Mouse (Mus musculus): ENCODE measurements around the gene Irs1.

DNA sequence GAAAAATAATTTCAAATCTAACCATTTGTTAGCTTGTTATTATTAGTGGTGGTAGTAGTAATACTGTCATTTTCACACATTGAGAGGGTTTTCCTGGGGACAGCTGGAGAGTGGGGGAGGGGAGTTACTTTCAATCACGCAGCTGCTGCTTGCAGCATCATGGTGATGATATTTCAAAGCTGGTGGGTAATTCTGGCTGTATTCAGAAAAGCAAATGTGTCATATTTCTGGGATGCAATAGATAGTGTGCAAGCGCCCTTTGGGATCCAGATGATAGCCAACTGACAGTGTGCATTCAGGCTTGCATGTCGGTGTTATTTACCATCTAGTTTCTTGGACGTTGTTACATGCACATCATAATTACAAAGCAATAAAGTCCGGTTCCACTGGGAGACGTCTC lies 29.2 kb upstream of the Irs1 start:
- TF ChIP-seq CTCF (IDR thresholded peaks at IDR 0.05; ENCODE audit: low read depth, low read length) (no peak), POLR2A (IDR thresholded peaks at IDR 0.05; ENCODE audit: extremely low read depth, insufficient read depth, low read length) (no peak)
